Mouse (Mus musculus): ENCODE measurements around the gene Map2k3. TPM values are rescaled to one million over a fixed set of nuclear protein-coding genes. Genes with fewer than 3 reads are reported as not detected.
"Not testable (repeated sequence)": the region's sequence is repeated elsewhere in the genome, so short reads cannot be mapped to it uniquely, and the experiment has no call there.

The Map2k3 gene
- total RNA-seq (2022) = 10 to 100 TPM; 74.6 to 80.8 (median 77.0) TPM

DNA sequence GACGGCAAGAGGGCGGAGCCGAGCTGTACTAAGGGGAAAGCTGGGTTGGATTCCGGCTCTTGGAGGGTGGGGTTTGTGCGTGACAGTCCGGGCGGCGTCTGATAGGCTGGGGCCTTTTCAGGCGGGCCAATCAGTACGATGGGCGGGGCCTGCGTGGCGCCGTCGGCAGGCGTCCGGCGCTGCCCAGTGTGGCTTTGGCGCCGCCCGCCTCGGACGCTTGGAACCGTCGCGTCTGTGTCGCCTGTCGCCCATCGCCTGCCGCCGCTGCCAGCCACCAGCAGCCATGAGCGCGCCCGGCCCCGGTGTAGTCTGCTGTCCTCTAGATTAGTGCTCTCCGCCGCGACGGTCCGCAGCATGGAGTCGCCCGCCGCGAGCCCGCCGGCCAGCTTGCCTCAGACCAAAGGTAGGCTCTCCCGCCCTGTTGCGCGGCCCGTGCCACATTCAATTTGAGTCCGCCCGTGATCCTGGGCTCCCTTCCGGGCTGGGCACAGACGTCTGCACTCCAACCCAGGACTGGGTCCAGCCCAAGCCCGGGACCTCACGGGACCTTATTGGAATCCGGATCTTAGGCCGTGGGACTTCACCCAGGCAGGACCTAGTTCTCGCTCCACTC, at the start of gene Map2k3:
Gene Map2k3, plus strand, starts transcription at position 165 of the 613 bp plus-strand sequence.
- DNase-seq (ENCODE audit: low spot score) = peak; percentile 95

DNA sequence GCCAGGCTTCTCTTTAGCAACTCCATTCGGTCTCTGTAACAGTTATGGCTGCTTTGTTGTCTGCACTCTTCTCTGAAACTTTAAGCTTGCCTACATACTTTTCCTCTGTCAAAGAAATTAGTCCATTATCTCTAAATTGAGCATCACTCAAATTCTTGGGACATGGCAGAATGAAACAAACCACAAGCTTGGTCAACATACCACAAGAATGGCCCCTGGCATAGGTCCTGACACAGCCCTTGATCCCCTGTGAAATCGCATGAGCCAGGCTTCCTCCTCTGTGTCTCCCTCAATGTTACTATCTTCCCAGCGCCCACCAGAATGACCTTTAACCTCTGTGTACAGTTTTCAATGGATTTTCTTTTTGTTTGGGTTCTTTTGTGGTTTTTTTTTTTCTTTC, 49.4 kb upstream of the Map2k3 start:
- DNase-seq (ENCODE audit: low spot score) = no peak

DNA sequence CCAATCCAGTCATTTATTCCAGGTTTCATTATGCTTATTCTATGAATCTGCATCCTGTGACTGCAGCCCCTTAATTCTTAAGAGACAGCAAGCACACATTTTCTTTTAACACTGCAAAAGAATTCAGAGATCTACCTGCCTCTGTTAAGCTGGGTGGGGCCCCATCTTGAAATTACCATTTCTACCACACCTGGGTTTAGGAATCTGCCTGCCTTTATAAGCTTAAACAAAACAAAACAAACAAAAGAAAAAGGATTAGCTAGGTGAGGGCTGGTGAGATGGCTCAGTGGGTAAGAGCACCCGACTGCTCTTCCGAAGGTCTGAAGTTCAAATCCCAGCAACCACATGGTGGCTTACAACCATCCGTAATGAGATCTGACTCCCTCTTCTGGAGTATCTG, 44.8 kb upstream of the Map2k3 start:
- DNase-seq (ENCODE audit: low spot score) = not testable (repeated sequence)

DNA sequence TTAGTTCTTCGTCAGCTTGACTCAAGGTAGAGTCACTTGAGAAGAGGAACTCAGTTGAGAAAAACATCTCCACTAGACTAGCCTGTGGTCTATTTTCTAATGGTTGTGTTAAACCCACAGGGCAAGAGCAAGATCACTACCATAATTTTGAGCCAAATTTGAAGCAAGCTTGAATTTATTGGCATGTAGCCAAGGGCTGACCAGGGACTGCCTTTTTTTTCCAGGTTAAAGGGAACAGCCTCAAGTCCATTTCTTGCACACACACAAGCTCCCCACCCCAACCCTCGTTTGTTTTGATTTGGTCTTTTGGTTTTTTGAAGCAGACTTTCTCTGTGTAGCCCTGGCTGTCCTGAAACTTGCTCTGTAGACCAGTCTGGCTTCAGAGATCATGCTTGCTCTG, 42.0 kb upstream of the Map2k3 start:
- DNase-seq (ENCODE audit: low spot score) = no peak

DNA sequence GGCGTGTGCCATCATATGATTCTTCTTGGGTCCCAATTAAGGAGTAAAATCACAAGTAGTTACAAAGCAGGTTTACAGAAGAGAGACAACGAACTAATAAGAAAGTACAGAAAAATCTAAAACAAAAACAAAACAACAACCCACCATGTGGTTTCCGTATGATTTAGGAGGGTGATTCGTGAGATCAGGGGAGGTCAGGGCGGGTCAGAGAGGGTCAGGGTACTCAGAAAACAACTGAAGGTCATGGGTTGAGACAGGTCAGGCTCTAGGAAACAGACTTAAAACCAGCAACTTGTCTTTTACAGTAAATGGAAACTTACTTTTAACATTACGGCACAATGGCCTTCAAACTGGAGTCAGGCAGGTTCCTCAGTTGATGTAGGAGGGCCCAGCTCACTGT, 41.5 kb upstream of the Map2k3 start:
- no peak for DNase-seq (ENCODE audit: low spot score)

DNA sequence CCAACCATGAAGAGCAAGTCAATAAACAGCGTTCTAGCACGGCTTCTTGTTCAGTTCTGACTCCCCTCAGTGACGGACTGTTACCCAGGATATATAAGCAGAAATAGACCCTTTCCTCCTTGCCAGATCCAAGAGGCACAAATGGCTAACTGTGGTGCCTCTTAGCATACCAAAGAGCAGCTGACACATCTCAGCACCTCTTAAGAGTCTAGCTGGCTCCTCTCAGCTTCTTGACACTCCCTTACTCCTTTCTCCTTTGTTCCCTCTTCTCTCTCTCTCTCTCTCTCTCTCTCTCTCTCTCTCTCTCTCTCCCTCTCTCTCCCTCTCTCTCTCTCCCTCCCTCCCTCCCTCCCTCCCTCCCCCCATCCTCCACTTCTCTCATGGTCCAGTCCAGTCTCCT, 41.1 kb upstream of the Map2k3 start:
- no peak for DNase-seq (ENCODE audit: low spot score)

DNA sequence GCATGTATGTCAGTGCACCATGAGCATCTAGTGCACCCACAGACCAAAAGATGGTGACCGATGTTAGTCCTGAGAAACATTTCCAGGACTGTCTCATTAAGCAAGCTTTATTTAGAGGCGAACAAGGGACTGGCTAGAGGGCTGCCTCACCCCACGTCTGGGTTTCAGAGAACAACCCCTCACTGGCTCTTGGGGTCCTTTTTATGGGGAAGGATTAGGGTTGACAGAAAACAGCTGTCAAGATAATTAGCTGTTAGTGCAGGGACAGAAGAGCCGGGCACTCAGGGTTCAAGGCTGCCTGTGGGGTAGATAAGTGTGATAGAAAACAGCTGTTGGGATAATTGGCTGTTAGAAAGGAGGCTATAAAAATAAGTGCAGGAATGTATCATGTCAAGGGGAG, 35.9 kb upstream of the Map2k3 start:
- DNase-seq (ENCODE audit: low spot score) = no peak

DNA sequence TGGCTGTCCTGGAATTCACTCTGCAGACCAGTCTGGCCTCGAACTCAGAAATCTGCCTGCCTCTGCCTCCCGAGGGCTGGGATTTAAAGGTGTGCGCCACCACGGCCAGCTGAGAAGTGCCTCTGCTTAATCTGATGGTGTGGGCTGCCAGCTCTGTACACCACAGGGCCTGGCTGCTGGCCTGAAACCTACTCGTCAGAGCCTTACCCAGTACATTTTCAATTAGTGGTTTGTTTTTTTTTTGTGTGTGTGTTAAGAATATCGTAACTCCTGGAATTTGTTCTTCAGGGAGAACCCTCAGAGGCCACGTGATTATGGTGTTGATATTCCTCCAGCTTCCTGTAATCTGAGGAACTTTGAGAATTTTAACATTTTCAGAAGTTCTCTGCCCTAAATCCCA, 29.8 kb upstream of the Map2k3 start:
- no peak for DNase-seq (ENCODE audit: low spot score)

DNA sequence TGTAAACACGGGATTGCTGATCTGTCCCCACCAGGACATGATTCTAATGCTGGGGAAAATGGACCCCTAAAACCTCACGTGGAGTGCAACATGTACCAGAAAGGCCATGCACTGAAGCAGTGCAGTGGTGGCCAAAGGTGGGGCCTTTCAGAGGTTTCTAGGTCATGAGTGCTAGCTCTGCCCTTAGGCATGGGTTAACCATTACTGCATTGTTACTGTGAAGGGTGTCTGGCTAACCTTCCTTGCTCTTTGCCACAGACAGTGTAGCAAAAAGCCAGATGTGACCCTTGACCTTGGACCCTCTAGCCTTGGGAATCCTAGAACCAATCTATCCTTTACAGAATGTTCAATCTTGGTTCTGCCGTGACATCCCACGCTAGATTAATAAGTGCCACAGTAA, 29.3 kb upstream of the Map2k3 start:
- no peak for DNase-seq (ENCODE audit: low spot score)

DNA sequence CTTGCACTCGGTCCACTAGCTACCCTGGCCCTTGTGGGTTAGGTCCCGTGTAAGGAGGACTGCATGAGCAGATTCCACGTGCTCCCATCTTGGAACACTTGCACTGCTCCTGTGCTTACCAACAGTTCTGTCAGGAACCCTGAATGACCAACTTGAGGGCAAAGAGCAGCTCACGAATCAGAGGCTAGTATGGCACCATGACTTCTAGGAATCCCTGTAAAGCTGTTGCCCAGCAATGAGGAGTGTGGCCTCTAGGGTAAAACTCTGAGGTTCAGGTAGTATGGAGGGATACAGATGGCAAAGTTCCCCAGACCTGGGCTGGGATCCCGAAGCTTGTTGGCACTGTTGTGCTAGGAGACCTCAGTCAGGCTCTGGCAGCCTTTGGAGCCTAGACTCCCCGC, 28.2 kb upstream of the Map2k3 start:
- no peak for DNase-seq (ENCODE audit: low spot score)

DNA sequence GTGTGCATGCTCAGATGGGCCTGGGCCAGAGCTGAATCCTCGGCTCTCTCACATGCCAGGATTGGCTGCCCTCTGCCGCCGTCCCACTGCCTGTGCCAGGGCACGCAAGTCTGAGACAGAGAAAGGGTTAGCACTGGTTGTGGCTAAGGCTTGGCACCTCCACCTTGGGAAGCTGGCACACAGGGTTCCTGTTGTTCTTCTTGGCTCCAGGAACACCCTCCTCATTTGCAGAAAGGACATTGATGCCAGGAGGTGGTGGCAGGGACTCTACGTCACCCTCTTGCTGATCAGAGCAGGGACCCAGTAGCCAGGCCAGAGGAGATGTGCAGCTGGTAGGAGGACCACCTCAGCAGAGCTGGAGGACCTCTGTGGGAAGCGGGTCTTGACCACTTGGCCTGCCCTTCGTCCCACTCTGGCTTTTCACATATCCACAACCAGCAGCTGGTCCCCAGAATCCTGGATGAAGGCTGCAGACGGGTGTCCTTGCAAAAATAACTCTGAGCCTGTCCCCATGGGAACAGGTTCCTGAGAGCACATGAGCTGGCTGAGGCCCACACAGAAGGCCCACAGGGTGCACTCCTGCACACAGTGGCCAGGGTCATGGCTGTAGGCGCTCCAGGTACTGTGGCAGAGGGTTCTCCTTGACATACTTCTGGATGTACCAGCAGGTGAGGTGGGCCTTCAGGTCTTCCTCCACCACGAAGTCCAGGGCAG, 26.3 kb upstream of the Map2k3 start:
- no peak for DNase-seq (ENCODE audit: low spot score)

DNA sequence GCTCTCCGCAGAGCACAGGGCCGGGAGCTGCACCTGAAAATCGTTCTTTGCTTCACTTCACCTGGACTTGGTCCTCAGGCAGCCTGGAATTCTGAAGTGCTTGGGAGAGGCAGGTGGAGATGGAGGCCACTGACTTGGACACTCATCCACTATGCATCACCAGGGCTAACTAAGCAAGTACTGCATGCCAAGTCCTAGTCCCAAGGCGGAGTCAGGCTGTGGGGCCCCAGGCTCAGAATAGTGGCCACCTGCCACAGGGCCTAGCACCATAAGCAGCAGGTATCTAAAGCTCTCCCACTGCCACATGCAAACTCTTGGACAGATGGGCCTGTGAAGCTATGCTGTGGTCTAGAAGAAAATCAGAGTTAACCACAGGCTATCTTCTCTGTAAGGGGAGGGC, 25.4 kb upstream of the Map2k3 start:
- no peak for DNase-seq (ENCODE audit: low spot score)

DNA sequence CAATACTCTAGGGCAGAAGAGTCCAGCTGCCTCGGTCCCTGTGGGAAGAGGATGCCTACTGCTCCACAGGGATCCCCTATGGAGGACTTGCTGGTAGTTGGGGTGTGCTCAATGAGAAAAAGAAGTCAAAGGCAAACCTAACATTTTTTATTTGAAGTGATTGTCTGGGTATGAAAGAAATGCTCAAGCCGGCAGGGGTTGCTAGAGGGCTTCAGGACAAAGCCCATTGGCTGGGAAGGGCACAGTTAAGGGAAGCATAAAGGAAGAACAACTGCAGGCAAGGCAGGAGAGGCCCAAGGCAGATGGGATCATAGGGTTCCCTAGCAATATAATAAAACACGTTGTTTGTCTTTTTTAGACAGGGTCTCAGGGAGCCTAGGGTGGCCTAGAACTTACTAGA, 23.8 kb upstream of the Map2k3 start:
- no peak for DNase-seq (ENCODE audit: low spot score)

DNA sequence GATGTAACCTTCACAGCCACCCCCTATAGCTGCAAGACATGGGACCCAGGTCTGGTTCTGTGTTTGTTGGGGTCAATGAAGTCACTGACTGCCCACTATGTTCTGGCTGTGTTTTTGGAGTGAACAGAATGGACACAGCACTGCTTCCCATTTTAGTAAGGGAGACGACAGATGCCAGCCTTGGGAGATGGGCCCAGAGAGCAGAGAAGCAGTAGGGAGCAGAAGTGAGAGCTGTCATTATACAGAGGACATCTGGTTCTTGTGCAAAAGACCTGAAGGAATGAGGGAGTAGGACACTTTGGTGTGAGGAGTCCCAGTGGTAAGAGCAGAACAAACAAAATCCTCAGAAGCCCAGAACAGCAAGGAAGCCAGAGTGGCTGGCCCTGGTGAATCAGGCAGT, 22.2 kb upstream of the Map2k3 start:
- DNase-seq (ENCODE audit: low spot score) = no peak

DNA sequence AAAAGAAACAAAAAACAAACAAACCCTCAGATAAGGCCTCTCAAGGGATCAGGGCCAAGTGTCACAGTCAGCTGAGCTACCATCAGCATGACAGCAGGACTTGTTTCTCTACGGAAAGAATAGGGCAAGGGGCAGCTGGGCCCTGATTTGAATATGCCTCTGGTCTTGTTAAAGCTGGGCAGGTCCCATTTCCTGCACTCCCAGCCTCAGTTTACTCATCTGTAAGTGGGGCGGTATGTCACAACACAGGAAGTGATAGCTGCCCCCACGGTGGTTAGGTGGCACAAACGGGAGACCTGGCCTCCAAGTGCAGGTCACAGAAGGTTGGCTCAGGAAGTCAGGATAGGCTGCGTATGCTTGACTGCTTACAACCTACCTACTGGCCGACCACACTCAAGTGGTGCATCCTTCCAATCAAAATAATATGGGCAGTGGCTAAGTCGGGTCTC, 19.3 kb upstream of the Map2k3 start:
- no peak for DNase-seq (ENCODE audit: low spot score)

DNA sequence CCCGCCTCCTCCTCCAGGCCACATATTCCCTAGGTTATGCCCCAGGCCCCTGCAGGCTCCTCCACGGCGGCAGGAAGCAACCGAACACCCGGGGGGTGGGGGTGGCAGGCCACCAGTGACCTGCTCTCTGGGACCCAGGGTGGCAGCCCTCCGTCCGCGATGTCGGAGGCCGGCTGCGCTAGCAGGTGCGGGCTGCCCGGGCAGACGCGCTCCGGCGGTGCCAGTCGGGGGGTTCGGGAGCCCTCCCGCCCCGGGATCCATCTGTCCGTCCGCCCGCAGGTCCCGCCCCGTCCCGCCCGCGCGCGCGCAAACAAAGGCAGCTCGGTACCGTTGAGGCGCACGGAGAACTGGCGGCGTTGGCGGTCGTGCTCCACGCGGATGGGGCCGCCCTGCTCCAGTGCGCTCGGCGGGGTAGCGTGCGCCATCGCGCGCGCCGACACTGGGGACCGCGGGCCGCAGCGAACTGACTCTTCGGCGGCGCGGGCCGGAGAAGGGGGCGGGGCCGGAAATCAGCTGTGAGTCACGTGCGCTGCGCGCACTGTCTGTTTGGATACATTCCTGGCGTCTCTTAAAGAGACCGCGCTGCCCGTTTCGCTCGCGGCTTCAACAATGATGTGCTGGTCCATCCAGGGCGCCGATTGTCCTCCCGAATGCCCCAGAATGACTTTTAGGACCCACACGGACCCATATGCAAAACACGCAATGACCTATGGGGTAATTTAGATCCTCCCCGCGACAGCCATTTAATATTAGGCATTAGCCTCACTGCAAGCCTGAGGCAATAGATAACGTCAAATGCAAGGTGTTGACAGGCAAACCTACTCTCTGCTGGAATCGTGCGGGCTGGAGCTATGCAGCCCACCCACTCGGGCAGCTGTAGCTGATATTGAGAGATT, 18.3 kb upstream of the Map2k3 start:
- peak; percentile 92 for DNase-seq (ENCODE audit: low spot score)

DNA sequence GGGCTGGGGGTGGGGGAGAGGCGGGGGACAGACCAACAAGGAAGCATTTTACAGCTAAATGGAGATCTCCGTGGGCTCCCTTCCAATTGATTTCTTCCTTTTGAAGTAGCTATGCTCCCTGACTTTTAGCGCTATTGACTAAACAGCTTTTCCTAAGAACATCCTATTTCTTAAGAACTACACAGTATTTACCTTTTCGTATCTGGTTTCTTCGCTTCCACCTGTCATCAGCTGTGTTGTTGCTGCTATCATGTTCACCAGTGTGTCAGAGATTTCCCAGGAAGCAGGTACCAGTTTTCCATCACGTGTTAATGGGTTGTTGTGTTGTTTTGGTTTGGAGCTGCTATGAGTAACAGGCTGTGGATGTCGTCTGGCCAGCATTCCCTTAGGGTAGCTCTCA, 17.3 kb upstream of the Map2k3 start, which contains the start of gene Natd1:
Gene Natd1, minus strand, starts transcription at position 260 of the 400 bp plus-strand sequence.
- DNase-seq (ENCODE audit: low spot score) = no peak

DNA sequence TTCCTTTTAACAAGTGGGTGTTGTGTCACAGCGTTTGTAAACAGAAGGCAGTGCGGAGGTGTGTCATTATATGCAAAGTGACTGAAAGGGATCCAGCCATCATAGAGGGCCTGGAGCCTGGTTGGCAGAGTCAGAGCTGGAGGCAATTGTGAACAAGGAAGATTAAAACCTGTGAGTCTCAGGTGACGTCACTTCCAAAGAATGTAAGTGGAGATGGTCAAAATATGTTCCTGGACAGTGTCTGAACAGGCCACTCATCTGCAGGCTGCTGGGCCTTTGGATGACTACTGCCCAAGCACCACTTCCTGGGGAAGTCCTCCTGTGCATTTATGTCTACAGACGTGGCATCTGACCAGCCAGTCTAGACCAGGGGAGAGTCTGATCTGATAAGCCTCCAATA, 16.6 kb upstream of the Map2k3 start:
- no peak for DNase-seq (ENCODE audit: low spot score)

DNA sequence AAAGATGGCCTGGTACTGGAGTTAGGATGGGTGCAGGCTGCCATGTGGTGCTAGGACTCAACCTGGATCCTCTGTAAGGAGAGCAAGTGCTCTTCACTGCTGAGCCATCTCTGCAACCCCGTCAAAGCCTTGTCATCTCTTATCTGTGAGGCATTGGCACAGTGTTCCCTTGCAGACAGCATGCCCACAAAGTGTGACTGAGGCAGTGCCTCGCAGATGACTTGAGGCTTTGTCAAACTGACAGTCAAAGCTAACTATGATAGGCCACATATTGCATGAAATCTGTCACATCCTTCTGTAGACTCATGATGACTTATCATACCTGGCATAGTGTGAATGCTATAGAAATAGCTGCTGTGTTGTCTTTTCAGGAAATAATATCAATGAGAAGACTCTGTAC, 11.8 kb upstream of the Map2k3 start:
- DNase-seq (ENCODE audit: low spot score) = no peak

DNA sequence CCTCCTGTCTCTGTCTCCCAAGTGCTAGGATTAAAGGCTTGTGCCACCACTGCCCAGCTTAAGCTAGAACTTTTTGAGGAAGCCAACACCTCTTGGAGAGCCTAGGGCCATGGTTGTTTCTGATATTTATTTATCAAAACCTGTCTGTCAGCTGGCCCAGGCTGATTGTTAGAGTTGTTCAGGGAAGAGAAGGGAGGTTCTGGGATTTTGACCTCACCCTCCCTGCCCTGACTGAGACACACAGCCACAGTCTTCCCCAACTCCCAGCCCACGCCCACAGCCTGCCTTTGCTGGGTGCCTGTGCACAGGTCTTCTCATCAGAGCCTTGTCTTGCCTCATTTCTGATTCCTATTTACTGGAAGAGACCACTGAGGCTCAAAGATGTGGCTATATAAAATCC, 9.6 kb upstream of the Map2k3 start:
- no peak for DNase-seq (ENCODE audit: low spot score)

DNA sequence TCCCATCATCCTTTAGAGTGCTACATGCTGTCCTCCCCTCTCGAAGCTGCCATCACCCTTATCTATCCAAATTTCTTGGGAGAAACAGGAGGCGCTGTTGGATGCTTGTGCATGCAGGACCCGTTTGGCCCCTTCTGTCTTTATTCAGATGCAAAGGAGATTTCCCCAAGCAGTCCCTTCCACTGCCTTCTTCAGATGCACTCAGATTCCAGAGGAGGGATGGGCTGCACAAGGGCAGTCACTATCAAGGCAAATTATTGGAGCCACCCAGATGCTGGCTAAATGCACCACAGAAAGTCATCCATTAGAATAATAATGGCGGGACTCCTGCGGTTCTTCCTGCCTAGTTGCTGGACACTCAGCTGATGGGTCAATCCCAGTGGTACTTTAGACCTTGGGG, 8.9 kb upstream of the Map2k3 start:
- DNase-seq (ENCODE audit: low spot score) = no peak

DNA sequence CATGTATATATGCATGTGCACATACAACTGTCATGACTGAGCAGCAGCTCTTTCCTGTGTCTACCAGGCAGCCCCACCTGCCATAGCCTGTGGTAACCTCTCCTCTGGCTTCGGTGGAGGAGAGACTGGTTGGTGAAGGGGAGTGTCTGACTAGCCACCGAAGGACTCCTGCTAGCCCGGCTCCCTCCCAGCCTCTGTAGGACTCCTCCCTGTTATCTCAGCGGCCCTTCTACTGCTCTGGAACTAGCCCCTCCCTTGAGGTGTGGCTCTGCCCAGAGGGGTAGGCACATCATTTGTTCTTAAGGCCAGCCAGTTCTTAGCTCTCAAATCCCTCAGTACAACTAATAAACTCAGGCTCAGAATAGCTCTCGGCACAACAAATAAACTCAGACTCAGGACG, 7.3 kb upstream of the Map2k3 start:
- DNase-seq (ENCODE audit: low spot score) = no peak

DNA sequence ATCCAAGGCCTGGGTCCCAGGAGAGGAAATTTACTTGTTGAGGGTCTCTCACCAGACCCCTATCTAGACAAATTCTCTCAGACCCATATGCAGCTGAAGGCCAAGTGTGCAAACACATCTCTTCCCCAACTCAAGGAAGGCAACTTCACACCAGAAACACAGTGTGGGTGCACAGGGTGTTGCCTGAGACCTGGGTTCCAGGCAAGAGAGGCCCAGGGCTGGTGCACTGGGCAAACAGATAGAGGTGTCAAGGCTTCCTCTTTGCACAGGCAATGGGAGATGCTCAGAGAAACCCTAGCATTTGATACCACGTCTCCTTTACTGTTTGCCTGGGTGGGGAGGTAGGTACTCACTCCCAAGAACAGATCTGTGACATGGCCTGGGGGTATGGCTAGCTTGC, 6.9 kb upstream of the Map2k3 start:
- no peak for DNase-seq (ENCODE audit: low spot score)

Measured in heart, adult 8-10 months (tissue).